Mouse (Mus musculus) CD4-positive, CD25-positive, alpha-beta regulatory T cell (primary cell): ENCODE results near the gene Cuzd1. TPM values are rescaled to one million over a fixed set of nuclear protein-coding genes. Genes with fewer than 3 reads are reported as not detected.

ENCODE experiments used
- polyA plus RNA-seq: library from polyadenylated mRNA; unstranded; fragments of 100-300 nt; shearing (Covaris generic); gene quantifications from one replicate; pipeline ENCODE4 v1.2.1, GENCODE M21; 2017

Cuzd1 gene
- polyA plus RNA-seq = not detected

GRCm38 (mm10) chr7:131322192-131322591, at the start of gene Cuzd1:
Gene Cuzd1, minus strand, starts transcription at chr7:131322292.

GRCm38 (mm10) chr7:131370648-131371469, 48.8 kb upstream of the Cuzd1 start, which contains the start of gene Pstk:
Gene Pstk, plus strand, starts transcription at chr7:131371141.

DNA sequence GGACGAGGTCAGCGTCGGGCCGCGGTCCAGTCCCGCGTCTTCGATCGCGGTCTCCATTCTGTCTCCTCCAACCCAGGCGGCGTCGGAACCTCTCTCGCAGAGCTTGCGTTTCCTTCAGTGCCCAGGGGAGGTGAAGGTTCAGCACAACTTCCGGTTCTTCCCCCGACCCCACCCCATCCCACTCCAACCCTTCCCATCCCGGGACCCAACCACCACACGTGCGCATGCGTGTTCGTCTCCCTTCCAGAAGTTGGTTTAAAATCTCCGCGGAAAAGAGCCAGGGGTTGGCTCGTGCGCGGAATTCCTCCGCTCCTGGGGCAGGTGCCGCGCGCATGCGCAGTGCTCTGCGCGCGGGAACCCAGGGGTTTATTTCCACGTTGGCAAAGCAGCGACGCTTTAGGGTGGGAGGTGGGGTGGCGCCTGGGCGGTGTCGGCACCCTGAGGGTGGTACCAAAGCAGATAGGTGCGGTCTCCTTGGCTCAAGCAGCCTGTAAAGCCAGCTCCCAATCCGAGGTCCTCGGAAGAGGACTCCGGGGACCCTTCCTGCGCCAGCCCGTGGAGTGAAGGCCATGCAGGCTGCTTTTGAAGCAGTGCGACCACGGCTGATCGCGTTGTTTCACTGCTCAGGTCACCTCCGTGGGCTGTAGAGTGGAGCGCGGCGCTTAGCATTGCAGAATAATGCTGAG, 40.7 kb upstream of the Cuzd1 start, which contains the start of gene 2310057M21Rik:
2310057M21Rik (minus strand) TSS at position 145 of the 686 bp plus-strand sequence.

DNA sequence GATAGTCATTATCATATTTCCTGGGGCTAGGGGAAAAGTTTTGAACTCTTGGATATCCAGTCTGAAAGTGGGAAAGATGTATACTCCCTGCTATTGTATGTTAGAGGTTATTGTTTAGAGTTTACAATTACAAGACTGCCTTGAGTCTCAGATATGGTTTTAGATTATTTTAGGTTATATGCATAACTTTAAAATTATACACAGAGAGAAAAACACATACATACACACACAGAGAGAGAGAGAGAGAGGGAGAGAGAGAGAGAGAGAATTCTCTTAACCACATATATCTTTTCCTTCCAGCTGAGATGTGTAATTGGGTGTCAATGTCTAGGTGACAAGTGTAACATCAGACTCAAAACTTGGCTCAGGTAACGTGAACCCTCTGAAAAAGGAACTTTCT, 11.5 kb upstream of the Cuzd1 start, which contains the start of gene Fam24a:
Fam24a (plus strand) TSS at position 301 of the 400 bp plus-strand sequence.

GRCm38 (mm10) chr7:131329416-131329815, 7.3 kb upstream of the Cuzd1 start, which contains the start of gene Fam24b:
Gene Fam24b, minus strand, starts transcription at chr7:131329516.

Other genes starting within 250 kb of the Cuzd1 start
- not detected for gene 4933402N03Rik, start 176.0 kb downstream of the Cuzd1 start, polyA plus RNA-seq
- gene 5430419D17Rik, start 147.9 kb downstream of the Cuzd1 start, polyA plus RNA-seq = 0.07 TPM
- not detected for gene Fam24b, start 7.2 kb upstream of the Cuzd1 start, polyA plus RNA-seq
- not detected for gene Fam24a, start 11.6 kb upstream of the Cuzd1 start, polyA plus RNA-seq
- gene 2310057M21Rik, start 40.5 kb upstream of the Cuzd1 start, polyA plus RNA-seq = 24.4 TPM
- 46.3 TPM for gene Pstk, start 48.8 kb upstream of the Cuzd1 start, polyA plus RNA-seq
- gene Ikzf5, start 88.2 kb upstream of the Cuzd1 start, polyA plus RNA-seq = 22.4 TPM
- 49.8 TPM for gene Acadsb, start 88.3 kb upstream of the Cuzd1 start, polyA plus RNA-seq
- not detected for gene Hmx3, start 220.6 kb upstream of the Cuzd1 start, polyA plus RNA-seq
- 0.13 TPM for gene Hmx2, start 226.5 kb upstream of the Cuzd1 start, polyA plus RNA-seq
- gene Bub3, start 237.9 kb upstream of the Cuzd1 start, polyA plus RNA-seq = 148 TPM